In the genomic region with DNA sequence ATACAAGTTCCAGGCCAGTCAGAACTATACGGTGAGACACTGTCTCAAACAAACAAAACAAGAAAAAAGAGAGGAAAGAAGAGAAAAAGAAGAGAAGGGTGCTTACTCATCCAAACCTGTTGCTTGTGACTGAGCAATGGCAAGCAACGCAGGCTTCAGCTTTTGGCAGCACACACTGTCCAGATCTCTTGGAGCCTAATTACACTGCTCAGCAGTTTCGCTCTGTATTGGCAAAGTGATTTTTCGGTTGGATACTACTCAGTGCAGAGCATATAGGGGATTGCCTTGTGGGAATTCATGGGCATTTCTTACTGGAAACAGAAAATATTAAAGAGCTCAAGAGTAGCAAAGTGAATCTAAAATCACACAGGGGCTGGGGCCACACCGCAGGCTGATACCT, we compare ENCODE assay signal across 11 mouse cellular contexts. TPM values are rescaled to one million over a fixed set of nuclear protein-coding genes. Genes with fewer than 3 reads are reported as not detected.
DNase-seq lines count a peak whose midpoint lies in the region; ATAC-seq and TF ChIP-seq lines count a peak whose summit lies in the region.
"Had no signal": no experiment of that assay in that cellular context is flagged by ENCODE, and none has a peak within 500 bp of the region (broad histone marks: within the 10 kb centered on the region; RNA-seq: fewer than 3 reads in every experiment).

No protein-coding gene starts in this region.

- H3K36me3 ChIP-seq in heart, embryonic 11.5 days (ENCODE audit: control insufficient read depth, insufficient read depth, low read length) = no peaks in the 10 kb centered on the region
- H3K36me3 ChIP-seq in heart, embryonic 16.5 days (ENCODE audit: control insufficient read depth, insufficient read depth) = no peaks in the 10 kb centered on the region
- H3K36me3 ChIP-seq in liver, postnatal 0 days (replicated peaks; ENCODE audit: insufficient read depth, low read length) = no peaks in the 10 kb centered on the region

- no peak for TF ChIP-seq EP300 in liver, postnatal 0 days (IDR thresholded peaks at IDR 0.05; ENCODE audit: low read depth)

- DNase-seq in adrenal gland, adult 2 months = peak; percentile 45
- DNase-seq in adrenal gland, postnatal 4 days (ENCODE audit: low spot score in 2 of 2) = no peak
- peak; percentile 72 for DNase-seq in heart, adult 8-10 months (ENCODE audit: low spot score)
- DNase-seq in MN1 (ENCODE audit: low spot score) = peak; percentile 77
- no peak for DNase-seq in embryo, embryonic 10 days (ENCODE audit: low spot score)
- no peak for DNase-seq in liver, postnatal 0 days

- no peaks in the 10 kb centered on the region for H3K27me3 ChIP-seq in heart, embryonic 11.5 days (ENCODE audit: control insufficient read depth, insufficient read depth, low read length)
- no peaks in the 10 kb centered on the region for H3K27me3 ChIP-seq in heart, embryonic 16.5 days (ENCODE audit: control insufficient read depth, insufficient read depth, low read length)
- H3K27me3 ChIP-seq in liver, postnatal 0 days (ENCODE audit: insufficient read depth, low read length) = no peaks in the 10 kb centered on the region
- H3K27me3 ChIP-seq: Patski had no signal

- H3K4me1 ChIP-seq in heart, embryonic 11.5 days (ENCODE audit: control insufficient read depth, insufficient read depth, low read length) = peaks cover 36% of the 10 kb centered on the region
- peaks cover 34% of the 10 kb centered on the region for H3K4me1 ChIP-seq in heart, embryonic 16.5 days (ENCODE audit: control insufficient read depth, insufficient read depth, low read length)
- H3K4me1 ChIP-seq in liver, postnatal 0 days (ENCODE audit: insufficient read depth) = no peaks in the 10 kb centered on the region

- 82% methylated on average over 5 of the region's 5 CpGs for WGBS in heart, embryonic 11.5 days (ENCODE audit: insufficient replicate concordance)
- WGBS in heart, embryonic 16.5 days = 65% methylated on average over 5 of the region's 5 CpGs
- WGBS in liver, postnatal 0 days (ENCODE audit: insufficient replicate concordance) = 80% methylated on average over 5 of the region's 5 CpGs

- no peak for TF ChIP-seq CTCF in liver, postnatal 0 days (IDR thresholded peaks at IDR 0.05; ENCODE audit: low read depth)

- H3K4me2 ChIP-seq in heart, embryonic 11.5 days = no peak overlapping the region
- H3K4me2 ChIP-seq in heart, embryonic 16.5 days (ENCODE audit: low read depth, low read length) = no peak overlapping the region
- no peak overlapping the region for H3K4me2 ChIP-seq in liver, postnatal 0 days (ENCODE audit: low read depth, low read length)

- no peak overlapping the region for H3K27ac ChIP-seq in heart, embryonic 11.5 days (ENCODE audit: low read depth, low read length)
- H3K27ac ChIP-seq in heart, embryonic 16.5 days (ENCODE audit: low read length) = 0 out of 2 replicates have a peak overlapping the region, but pooled peaks have one; percentile 27
- no peak overlapping the region for H3K27ac ChIP-seq in liver, postnatal 0 days (ENCODE audit: low read depth)

- no peak overlapping the region for H3K4me3 ChIP-seq in heart, embryonic 11.5 days (ENCODE audit: low read depth, low read length)
- H3K4me3 ChIP-seq in heart, embryonic 16.5 days (ENCODE audit: low read length) = no peak overlapping the region
- H3K4me3 ChIP-seq in liver, postnatal 0 days (ENCODE audit: low read depth, low read length) = no peak overlapping the region
- H3K4me3 ChIP-seq: megakaryocyte, embryonic 14.5 days had no signal

- H3K9ac ChIP-seq in heart, embryonic 11.5 days (ENCODE audit: low read depth, low read length) = no peak overlapping the region
- no peak overlapping the region for H3K9ac ChIP-seq in heart, embryonic 16.5 days (ENCODE audit: low read length)
- no peak overlapping the region for H3K9ac ChIP-seq in liver, postnatal 0 days (replicated peaks)

- no peaks in the 10 kb centered on the region for H3K9me3 ChIP-seq in heart, embryonic 11.5 days (replicated peaks; ENCODE audit: control insufficient read depth, low read length)
- no peaks in the 10 kb centered on the region for H3K9me3 ChIP-seq in heart, embryonic 16.5 days (replicated peaks; ENCODE audit: control insufficient read depth, low read length)
- H3K9me3 ChIP-seq in liver, postnatal 0 days (ENCODE audit: low read length) = no peaks in the 10 kb centered on the region
- H3K9me3 ChIP-seq: megakaryocyte, embryonic 14.5 days had no signal

- no peak for ATAC-seq in heart, embryonic 11.5 days (replicated peaks; ENCODE audit: insufficient number of reproducible peaks, low FRiP score, low TSS enrichment)
- ATAC-seq in heart, embryonic 16.5 days (replicated peaks; ENCODE audit: extremely low read depth, insufficient read depth, low FRiP score) = no peak
- no peak for ATAC-seq in liver, postnatal 0 days
- ATAC-seq: intestine, embryonic 16.5 days; Patski had no signal

RNA-seq across cellular contexts. Expression of gene Actr3b, which starts 6.9 kb away (rescaled TPM):
- total RNA-seq in adrenal gland, adult 2 months (2021) = 1 to 10 TPM; 6.2 to 9.3 TPM
- polyA plus RNA-seq in adrenal gland, adult 2 months (2012; rRNA removed) = 1.7 and 1.8 TPM in 2 replicates
- 10 to 100 TPM; 10.6 to 11.9 TPM for total RNA-seq in adrenal gland, postnatal 4 days (2021)
- 10 to 100 TPM; 41.0 to 62.7 (median 51.3) TPM for total RNA-seq in heart, adult 8-10 months (2022)
- polyA plus RNA-seq in heart, embryonic 11.5 days (2014; fragmentation: Nextera tagmentation; extraction: Ambion mirVana) = 37.4 and 42.5 TPM in 2 replicates
- 30.8 and 31.6 TPM in 2 replicates for polyA plus RNA-seq in heart, embryonic 16.5 days (2015; fragmentation: Nextera tagmentation; extraction: Ambion mirVana)
- polyA plus RNA-seq in liver, postnatal 0 days (2015; fragmentation: Nextera tagmentation; extraction: Ambion mirVana) = 0.68 and 0.71 TPM in 2 replicates

RNA-seq across cellular contexts. Expression of gene Xrcc2, which starts 47.2 kb away (rescaled TPM):
- total RNA-seq in adrenal gland, adult 2 months (2021) = 1 to 10 TPM; 2.6 to 4.8 TPM
- 2.5 and 3.0 TPM in 2 replicates for polyA plus RNA-seq in adrenal gland, adult 2 months (2012; rRNA removed)
- 10 to 100 TPM in 1 of 2 experiments, 1 to 10 TPM in 1; 9.0 to 12.2 TPM for total RNA-seq in adrenal gland, postnatal 4 days (2021)
- 1 to 10 TPM; 4.8 to 6.3 (median 5.8) TPM for total RNA-seq in heart, adult 8-10 months (2022)
- polyA plus RNA-seq in heart, embryonic 11.5 days (2014; fragmentation: Nextera tagmentation; extraction: Ambion mirVana) = 10.0 and 11.1 TPM in 2 replicates
- 7.4 and 8.0 TPM in 2 replicates for polyA plus RNA-seq in heart, embryonic 16.5 days (2015; fragmentation: Nextera tagmentation; extraction: Ambion mirVana)
- 1.4 and 1.9 TPM in 2 replicates for polyA plus RNA-seq in liver, postnatal 0 days (2015; fragmentation: Nextera tagmentation; extraction: Ambion mirVana)

Comparison
In these comparisons a context has a peak if more than half of its experiments do, and no peak if none do; other contexts are left out.
1. DNase-seq: peak in adrenal gland, adult 2 months (single experiment), heart, adult 8-10 months (single experiment) and MN1 (single experiment); none in adrenal gland, postnatal 4 days (0 of 2), embryo, embryonic 10 days (single experiment) and liver, postnatal 0 days (single experiment).
2. RNA of gene Actr3b, which starts 6.9 kb away (polyA plus RNA-seq): 37.4 to 42.5 TPM in heart, embryonic 11.5 days and 30.8 to 31.6 TPM in heart, embryonic 16.5 days; 1.7 to 1.8 TPM in adrenal gland, adult 2 months and 0.68 to 0.71 TPM in liver, postnatal 0 days; every median in the first group is over 10 times any median in the second.